Mouse (Mus musculus) liver, embryonic 18 days (tissue): ENCODE data around the gene Map7d2. TPM values are rescaled to one million over a fixed set of nuclear protein-coding genes. Genes with fewer than 3 reads are reported as not detected.

Experiments used
- polyA plus RNA-seq: library from polyadenylated mRNA; depleted of rRNA; stranded (reverse); fragments of >200 nt; gene quantifications from 2 replicates; pipeline ENCODE4 v1.2.3, GENCODE M21; 2012; rRNA removed

The Map7d2 gene
- polyA plus RNA-seq: 0.01 TPM in 1 of 2 replicates, not detected in the other

DNA sequence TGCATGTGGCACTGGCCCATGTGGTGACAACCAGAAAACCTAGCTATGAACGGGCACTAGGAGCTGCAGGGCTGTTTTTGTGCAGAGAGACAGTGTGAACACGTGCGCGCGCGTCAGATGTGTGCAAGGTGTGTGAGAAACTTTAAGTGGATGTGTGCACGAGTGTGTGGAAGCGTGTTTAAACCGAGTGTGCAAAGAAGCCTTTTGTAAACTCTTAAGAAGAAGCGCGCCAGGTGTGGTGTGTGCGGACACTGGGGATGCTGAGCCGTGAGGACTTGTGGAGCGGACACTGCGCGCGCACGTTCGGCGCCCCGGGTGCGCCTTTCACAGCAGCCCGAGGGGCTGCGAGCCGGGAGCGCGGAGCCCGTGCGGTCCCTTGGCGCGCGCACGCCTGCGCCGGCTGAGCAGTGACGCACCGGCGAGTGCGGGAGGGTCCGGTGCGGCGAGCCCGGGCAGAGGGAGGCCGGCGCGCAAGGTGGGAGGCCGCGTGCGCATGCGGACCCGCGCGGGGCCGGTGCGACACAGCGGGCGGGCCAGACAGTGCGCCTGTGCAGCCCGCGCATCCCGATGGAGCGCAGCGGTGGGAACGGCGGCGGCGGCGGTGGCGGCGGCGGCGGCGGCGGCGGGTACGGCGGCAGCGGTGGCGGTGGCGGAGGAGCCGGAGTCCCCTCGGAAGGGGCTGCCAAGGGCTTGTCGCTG, at the start of gene Map7d2:
Map7d2 (plus strand) TSS at position 443 of the 699 bp plus-strand sequence.

DNA sequence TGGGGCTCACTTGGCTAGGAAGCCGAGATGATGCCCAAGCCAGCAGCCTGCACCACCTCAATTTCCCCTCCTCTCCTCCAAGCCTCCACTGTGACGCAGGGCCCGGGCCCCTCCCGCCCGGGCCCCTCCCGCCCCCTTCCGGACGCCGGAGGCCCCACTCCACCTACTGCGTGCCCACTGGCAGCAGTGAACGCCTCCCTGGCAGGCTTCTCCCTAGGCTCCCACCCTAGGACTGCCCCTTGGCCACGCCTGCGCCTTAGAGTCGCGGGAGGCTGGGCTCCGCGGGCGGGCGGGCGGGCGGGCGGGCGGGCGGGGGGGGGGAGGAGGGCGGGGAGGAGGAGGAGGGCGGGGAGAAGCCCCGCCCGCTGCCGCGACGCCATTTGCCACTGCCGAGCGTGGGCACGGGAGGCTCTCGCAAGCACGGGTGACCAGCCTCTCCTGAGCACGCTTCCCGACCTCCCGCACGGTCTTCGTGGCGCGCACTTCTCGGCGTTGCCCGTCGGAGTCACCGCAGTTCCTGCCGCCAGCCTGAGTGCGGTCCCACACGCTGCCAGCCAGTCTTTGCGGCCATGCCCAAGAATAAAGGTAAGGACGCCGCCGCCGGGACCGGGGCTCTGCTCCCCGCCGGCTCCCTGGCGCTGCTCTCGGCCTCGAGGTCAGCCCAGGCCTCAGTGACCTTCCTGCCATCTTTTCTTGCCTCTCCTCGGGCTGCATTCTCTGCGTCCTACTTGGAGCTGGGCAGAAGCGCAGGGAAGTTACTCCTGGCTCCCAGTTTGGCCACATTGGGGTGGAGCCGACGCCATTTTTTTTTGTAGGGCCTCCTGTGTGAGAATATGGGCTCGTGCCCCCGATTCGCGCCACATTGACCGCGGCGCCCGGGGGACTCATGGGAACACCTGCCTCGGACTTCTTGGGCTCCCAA, 42.3 kb upstream of the Map7d2 start, which contains the start of gene Eif1ax:
Eif1ax (plus strand) TSS at position 348 of the 922 bp plus-strand sequence.

DNA sequence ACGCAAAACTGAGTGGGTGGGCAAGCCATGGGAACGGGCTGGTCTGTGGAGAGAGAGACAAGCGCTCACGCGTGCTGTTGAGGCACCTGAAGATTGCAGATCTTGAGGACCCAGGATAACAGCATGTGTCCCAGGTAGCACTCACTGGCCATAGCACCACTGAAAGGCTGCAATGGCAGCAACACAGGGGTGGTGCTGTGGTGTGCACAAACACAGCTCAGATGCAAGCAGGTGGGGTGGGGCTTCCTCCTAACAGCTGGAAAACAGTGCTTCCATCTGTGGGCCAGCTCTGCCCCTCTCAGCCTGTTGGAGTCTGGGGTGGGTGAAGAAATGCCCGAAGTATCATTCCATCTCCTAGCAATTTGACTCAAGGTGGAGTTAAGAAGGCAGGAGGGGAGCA, 112.0 kb downstream of the Map7d2 start, which contains the start of gene Bclaf3:
Bclaf3 (plus strand) TSS at position 301 of the 400 bp plus-strand sequence.

Other genes starting within 250 kb of the Map7d2 start
- gene Rps6ka3, start 204.3 kb upstream of the Map7d2 start, polyA plus RNA-seq: 4.3 and 4.5 TPM in 2 replicates
- gene Eif1ax, start 42.4 kb upstream of the Map7d2 start, polyA plus RNA-seq: 35.4 and 41.9 TPM in 2 replicates
- gene Bclaf3, start 112.1 kb downstream of the Map7d2 start, polyA plus RNA-seq: 3.7 and 3.9 TPM in 2 replicates
- gene Sh3kbp1, start 212.7 kb downstream of the Map7d2 start, polyA plus RNA-seq: 5.8 and 6.3 TPM in 2 replicates